Mouse (Mus musculus) layer of hippocampus, adult 8-10 months (tissue): ENCODE measurements around the gene Sf3a1. TPM values are rescaled to one million over a fixed set of nuclear protein-coding genes. Genes with fewer than 3 reads are reported as not detected.
A peak's percentile ranks its signal among the peaks of the same experiment; 100 is the strongest.
"Not testable (repeated sequence)": the region's sequence is repeated elsewhere in the genome, so short reads cannot be mapped to it uniquely, and the experiment has no call there.

Experiments
- DNase-seq, 2 experiments: peaks; one replicate each; pipeline ENCODE4 v3.0.0; 2022; ENCODE audit warnings: low spot score in 2 of 2
- total RNA-seq, 4 experiments: library from RNA; stranded (reverse); gene quantifications; 2 replicates each; pipeline ENCODE4 v1.2.4; 2022

The Sf3a1 gene
- total RNA-seq, 4 experiments from 2014 or later = 57.6 to 66.7 (median 63.6) TPM

DNA sequence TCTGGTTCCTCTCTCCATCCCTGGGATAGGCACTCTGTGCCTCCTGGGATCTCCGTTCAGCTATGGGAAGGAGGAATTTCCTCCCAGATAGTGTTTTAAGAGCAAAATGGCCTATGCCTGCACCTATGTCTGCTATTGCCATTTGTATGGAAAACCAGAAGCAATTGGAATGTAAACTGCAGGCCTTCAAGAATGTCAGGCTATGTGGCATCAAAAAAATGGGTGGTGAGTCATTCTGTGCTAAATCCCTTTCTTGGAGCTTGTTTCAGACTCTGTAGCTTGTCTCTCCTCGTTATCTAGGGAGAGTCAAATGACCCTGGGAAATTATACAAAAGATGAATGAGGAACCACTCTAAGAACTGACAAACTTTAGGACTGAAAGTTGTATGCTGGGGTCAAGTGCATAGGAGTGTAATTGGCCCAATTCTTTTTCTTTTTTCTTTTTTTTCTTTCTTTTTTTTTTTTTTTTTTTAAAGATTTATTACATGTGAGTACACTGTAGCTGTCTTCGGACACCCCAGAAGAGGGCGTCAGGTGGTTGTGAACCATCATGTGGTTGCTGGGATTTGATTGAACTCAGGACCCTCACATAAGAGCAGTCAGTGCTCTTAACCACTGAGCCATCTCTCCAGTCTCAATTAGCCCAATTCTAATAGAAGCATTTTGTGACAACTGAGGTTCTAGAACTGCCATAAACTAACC is 24.3 kb downstream of the Sf3a1 start:
- DNase-seq = no peak

DNA sequence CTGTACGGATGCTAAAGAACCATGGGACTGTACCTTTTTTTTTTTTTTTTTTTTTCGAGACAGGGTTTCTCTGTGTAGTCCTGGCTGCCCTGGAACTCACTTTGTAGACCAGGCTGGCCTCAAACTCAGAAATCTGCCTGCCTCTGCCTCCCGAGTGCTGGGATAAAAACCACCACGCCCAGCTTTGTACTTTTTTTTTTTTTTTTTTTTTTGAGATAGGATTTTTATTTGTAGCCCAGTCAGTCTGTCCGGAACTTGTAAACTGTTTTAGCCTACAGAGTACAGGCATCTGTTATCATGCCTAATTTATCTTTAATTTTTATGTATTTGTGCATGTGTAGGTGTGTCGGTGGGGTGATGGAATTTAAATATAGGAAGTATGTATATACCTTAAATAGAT is 25.3 kb downstream of the Sf3a1 start:
- not testable (repeated sequence) for DNase-seq

DNA sequence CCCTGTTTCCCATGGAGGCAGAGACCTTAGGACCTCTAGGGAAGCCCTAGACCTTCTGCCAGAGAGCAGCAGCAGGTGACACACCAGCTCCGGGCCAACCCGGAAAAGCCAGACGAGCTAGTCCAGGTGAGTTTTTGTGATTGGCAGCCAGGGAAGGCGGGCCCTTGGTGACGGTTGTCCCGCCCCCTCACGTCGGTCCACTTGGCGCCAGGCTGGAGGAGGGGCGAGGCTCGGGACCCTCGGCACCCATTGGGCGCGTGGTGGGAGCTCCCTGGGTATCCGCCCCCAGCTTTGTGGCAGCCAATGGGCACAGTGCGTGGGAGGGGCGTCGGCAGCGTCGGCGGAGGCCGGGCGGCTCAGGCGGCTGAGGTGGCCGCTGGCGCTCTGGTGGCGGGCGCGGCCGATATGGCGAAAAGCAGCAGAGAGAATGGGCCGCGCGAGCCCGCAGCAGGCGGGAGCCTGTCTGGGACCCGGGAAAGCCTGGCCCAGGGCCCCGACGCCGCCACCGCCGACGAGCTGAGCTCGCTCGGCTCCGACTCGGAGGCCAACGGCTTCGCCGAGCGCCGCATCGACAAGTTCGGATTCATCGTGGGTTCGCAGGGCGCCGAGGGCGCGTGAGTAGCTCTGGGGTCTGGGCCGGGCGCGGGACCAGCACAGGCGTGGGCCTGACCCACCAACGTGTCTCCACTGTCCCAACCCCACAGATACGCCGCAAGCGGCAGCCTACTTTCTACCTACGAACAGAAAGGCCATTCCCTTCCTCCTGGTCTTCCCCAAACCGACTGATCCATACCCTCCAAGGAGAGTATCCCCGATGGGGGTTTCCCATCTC is 26.6 kb downstream of the Sf3a1 start, which contains the start of gene Tbc1d10a:
Gene Tbc1d10a (plus strand): TSS at position 304 of the 832 bp plus-strand sequence.
- DNase-seq = peak; percentile 97

- no peak for DNase-seq
These were observed 27.2 kb downstream of the Sf3a1 start for GRCm38 (mm10) chr11:4187318-4187700.

- no peak for DNase-seq
These were observed 29.0 kb downstream of the Sf3a1 start for GRCm38 (mm10) chr11:4189182-4189581.

- no peak for DNase-seq
These were observed 30.5 kb downstream of the Sf3a1 start for GRCm38 (mm10) chr11:4190677-4191076.

DNA sequence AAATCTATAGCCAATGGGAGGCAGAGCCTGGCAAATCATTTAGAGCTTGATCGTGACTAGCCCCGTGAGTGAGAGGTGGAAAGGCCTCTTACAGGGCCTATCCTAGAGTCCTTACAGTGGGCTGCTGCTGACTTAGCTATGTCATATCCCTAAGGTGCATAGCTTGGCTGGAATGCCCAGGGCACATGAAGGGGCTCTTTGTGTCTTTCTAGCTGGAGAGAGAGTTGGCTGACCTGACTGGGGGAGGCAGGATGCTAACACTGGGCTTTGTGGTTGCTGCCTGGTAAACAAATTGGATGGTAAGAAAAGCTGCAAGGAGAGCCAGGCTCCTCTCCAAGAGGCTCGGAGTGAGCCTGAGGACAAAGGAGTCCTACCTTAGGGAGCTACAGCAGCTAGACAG is 32.6 kb downstream of the Sf3a1 start:
- DNase-seq = no peak

DNA sequence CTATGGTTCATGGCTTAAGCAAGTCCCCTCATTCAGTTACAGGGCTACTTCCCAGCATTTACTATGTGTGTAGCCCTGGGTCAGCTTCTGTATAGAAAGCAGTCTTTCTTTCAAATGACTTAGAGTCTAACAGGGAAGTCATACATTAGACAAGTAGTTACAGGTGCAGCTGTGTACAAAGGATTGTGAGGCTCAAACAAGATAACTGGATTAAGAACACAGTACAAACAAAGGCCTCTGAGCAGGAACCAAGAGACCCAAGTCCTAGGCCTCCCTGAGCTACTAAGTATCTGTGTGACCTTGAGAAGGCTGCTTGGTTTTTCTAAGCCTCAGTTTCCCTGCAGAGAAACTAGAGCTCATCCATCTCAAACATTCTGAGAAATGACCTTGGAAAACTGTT is 33.3 kb downstream of the Sf3a1 start:
- no peak for DNase-seq

DNA sequence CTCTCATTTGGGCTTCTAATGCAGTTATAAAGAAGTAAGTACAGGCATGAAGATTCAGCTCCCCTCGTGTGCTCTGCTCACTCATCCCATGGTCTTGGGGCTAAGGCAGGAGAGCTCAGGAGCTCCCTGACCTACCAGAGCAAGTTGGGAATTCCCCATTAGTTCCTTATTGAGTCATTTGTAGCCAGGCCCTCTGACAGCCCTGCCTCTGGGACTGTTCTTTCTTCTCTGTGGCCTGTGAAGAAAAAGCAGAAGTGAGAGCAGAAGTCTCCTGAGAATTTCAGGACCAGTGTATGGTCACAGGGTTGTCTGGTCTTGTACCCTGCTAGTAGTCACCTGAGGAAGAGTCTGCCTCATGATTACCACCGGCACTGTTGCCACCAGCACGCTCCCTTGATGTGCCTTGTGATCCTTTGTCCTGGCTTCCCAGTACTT is 35.5 kb downstream of the Sf3a1 start:
- DNase-seq = no peak

- DNase-seq = no peak
These were observed 36.5 kb downstream of the Sf3a1 start for GRCm38 (mm10) chr11:4196636-4197035.

GRCm38 (mm10) chr11:4197691-4198090 is 37.5 kb downstream of the Sf3a1 start:
- no peak for DNase-seq

- no peak for DNase-seq
These were observed 42.0 kb downstream of the Sf3a1 start for GRCm38 (mm10) chr11:4201981-4202700.

DNA sequence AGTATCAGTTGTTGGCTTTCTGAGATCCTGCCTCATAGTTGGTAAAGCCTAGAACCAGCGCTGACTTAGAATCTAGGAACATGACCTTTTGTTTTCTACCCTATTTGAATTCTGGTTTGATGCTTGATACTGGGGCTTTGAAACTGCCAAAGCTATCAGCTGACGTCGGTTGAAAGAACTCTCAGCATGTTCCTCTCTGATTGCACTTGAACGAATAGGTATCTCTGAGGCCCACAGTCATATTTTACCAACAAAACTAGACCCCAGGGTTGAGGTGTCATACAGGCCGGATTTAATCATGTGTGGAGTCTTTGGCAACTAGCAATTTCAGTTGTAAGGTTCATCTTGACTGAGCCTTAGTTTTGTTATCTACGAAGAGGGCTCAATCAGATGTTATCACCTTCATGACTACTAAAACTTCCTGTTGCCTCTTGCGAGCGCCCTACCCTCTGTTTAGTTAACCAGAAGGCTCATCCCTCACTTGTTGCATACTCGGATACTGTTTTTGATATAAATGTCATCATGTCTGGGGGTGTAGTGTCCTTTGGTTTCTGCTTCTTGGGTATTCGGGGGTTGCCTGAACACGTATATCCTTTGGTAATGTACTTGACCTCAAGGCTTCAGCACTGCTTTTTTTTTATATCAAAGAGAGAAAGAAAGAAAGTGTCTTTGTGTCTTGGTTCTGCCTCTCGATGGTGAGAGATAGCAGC is 43.0 kb downstream of the Sf3a1 start:
- DNase-seq = no peak

- DNase-seq = no peak
These were observed 43.5 kb downstream of the Sf3a1 start for GRCm38 (mm10) chr11:4203705-4204074.

GRCm38 (mm10) chr11:4205097-4205655 is 45.0 kb downstream of the Sf3a1 start:
- no peak for DNase-seq

DNA sequence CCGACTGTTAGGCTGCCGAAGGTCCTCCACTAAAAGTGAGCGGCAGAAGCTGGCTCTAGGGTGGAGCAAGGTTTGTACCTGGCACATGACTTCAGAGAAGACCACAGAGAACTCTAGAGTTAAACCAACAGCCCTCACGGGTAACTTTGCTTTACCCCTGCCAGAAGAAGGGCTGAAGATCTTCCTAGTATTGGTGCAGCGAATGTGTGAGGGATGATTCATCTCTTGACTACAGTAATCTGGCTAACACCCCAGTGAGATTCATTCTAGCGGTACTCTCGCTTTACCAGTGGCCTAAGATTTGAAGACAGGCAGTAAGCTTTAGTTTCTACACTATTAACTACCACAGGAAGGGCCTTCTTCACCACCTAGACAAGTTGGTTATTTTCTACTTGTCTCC is 45.8 kb downstream of the Sf3a1 start:
- no peak for DNase-seq

- no peak for DNase-seq
These were observed 46.4 kb downstream of the Sf3a1 start for GRCm38 (mm10) chr11:4206563-4206962.

- no peak for DNase-seq
These were observed 47.5 kb downstream of the Sf3a1 start for GRCm38 (mm10) chr11:4207655-4208054.

DNA sequence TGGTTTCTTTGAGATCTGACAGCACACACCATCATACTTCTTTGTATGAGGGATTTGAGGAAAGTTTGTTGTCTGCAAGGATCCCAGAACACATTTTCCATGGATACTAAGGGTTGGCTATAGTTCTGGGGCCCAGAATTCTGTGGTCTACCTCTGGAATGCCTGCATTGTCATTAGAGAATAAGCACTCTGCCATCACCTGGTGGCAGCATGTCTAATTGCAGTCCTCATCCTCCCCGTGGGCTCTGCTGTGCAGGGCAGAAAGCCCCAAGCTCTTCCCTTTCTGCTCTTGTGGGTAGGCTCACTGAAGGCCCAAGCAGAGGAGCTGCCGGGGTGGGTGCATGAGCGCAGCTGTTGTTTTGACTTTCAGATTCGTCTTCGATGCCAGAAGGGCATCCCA is 49.4 kb downstream of the Sf3a1 start:
- no peak for DNase-seq

GRCm38 (mm10) chr11:4210786-4211185 is 50.6 kb downstream of the Sf3a1 start:
- no peak for DNase-seq

DNA sequence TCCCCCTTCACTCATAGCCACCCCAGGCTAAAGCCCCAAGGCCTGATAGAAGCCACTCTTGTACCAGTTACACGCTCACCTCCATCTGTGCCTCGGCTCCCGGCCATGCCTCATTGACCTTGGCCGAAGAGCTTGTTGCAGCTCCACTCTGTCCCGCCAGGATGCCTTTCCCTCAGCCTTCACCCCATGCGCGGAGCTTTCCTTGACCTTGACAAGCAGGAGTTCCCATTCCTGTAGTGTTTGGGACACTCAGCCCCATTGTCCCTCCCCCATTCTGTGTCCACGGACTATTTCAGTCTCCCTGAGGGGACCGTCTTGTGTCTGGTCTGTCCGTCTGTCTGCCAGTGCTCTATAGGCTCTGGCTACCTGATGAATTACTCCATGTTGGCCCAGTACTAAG is 53.0 kb downstream of the Sf3a1 start:
- DNase-seq = no peak
